Mouse (Mus musculus) CH12.LX (cell line): ENCODE results near the gene Ap1g1.

ENCODE experiments used
- CTCF ChIP-seq, 2 experiments: IDR thresholded peaks in 1 of 2; conservative IDR thresholded peaks in 1 of 2; 2 replicates each; pipeline ENCODE4 v1.5.1; 2011 to 2012; ENCODE audit warnings: low read depth in 2 of 2, low read length in 2 of 2, improper control_type of control experiment in 1 of 2, inconsistent platforms in 1 of 2, mild to moderate bottlenecking in 1 of 2, moderate library complexity in 1 of 2
- EP300 ChIP-seq: IDR thresholded peaks from 2 replicates; pipeline ENCODE4 v1.6.1; 2011; ENCODE audit warnings: low read length, improper control_type of control experiment
- GABPA ChIP-seq: IDR thresholded peaks from 2 replicates; pipeline ENCODE4 v1.6.1; 2012; ENCODE audit warnings: low read depth, low read length, improper control_type of control experiment, inconsistent platforms; ENCODE audit not compliant: insufficient replicate concordance
- MAX ChIP-seq: IDR thresholded peaks from 2 replicates; pipeline ENCODE4 v1.6.1; 2011; ENCODE audit warnings: low read length, improper control_type of control experiment
- MYC ChIP-seq: IDR thresholded peaks from 2 replicates; pipeline ENCODE4 v1.6.1; 2011; ENCODE audit warnings: low read depth, mild to moderate bottlenecking, improper control_type of control experiment, low read length
- POLR2A ChIP-seq: IDR thresholded peaks from 2 replicates; pipeline ENCODE4 v1.6.1; 2011; ENCODE audit warnings: low read depth, mild to moderate bottlenecking, improper control_type of control experiment, low read length
- SMC3 ChIP-seq: IDR thresholded peaks from 2 replicates; pipeline ENCODE4 v1.6.1; 2011; ENCODE audit warnings: low read depth, low read length, improper control_type of control experiment
- TCF12 ChIP-seq: IDR thresholded peaks from 2 replicates; pipeline ENCODE4 v1.6.1; 2014; ENCODE audit warnings: low read depth, mild to moderate bottlenecking, inconsistent platforms, low read length, improper control_type of control experiment
- USF1 ChIP-seq: IDR thresholded peaks from 2 replicates; pipeline ENCODE4 v1.6.1; 2014; ENCODE audit warnings: low read depth, mild to moderate bottlenecking, inconsistent platforms, low read length, improper control_type of control experiment
- ZKSCAN1 ChIP-seq: IDR thresholded peaks from 2 replicates; pipeline ENCODE4 v1.6.1; 2012; ENCODE audit warnings: low read depth, inconsistent platforms, low read length, improper control_type of control experiment, borderline replicate concordance

DNA sequence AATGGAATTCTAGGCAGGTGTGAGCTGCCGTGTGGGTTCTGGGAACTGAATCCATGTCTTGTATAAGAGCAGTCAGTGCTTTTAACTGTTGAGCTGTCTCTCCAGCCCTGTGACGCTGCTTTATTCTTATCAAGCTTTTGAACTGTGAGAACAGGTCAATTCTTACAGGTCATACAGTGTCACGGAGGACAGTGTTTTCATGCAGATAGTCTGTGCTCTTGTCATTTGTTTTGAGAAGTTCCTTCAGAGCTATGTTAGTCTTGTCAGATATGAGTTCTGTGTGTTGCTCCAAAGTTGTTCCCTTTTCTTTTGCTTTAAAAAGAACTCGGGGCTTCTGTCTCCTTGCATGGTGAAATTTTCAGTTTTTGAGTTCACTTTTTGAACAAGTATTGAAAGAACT, 2.2 kb downstream of the Ap1g1 start:
- no peak for TF ChIP-seq EP300
- TF ChIP-seq GABPA: no peak
- TF ChIP-seq CTCF (conservative IDR thresholded peaks at IDR 0.05 in 1 of 2, IDR thresholded peaks at IDR 0.05 in 1 of 2; ENCODE audit: low read depth in 2 of 2, low read length in 2 of 2): no peak
- no peak for TF ChIP-seq POLR2A
- TF ChIP-seq TCF12: no peak
- TF ChIP-seq ZKSCAN1: no peak
- no peak for TF ChIP-seq SMC3
- TF ChIP-seq USF1: no peak
- no peak for TF ChIP-seq MAX
- TF ChIP-seq MYC: no peak
